Mouse (Mus musculus) skeletal muscle tissue, postnatal 0 days (tissue): ENCODE data around the gene Fkbp14. TPM values are rescaled to one million over a fixed set of nuclear protein-coding genes. Genes with fewer than 3 reads are reported as not detected.

ENCODE experiments used
- polyA plus RNA-seq: library from polyadenylated mRNA; unstranded; fragments of >200 nt; fragmentation: Nextera tagmentation; extraction: Ambion mirVana; gene quantifications from 2 replicates; pipeline ENCODE4 v1.2.1, GENCODE M21; 2015

Fkbp14 gene
- 17.1 and 25.0 TPM in 2 replicates for polyA plus RNA-seq

DNA sequence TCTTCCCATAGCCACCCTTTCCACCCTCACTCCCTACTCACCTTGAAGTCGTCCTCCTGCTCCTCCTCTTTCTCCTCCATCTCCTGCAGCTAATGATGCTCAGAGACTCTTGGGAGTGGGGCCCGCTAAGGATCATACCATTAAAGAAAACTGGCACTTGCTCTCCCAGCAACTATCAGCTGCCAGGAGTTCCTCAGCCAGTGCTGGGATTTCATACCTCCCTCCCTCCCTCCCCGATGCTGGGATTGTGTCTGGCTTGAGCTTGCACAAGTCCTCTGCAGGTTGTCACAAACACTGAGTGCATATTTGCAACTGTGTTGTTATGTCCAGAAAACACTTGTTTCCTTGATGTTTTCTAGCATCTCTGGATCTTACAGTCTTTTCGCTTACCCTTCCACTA, at the start of gene Fkbp14:
TSS of gene Fkbp14 (minus strand) at position 101 of the 400 bp plus-strand sequence.

DNA sequence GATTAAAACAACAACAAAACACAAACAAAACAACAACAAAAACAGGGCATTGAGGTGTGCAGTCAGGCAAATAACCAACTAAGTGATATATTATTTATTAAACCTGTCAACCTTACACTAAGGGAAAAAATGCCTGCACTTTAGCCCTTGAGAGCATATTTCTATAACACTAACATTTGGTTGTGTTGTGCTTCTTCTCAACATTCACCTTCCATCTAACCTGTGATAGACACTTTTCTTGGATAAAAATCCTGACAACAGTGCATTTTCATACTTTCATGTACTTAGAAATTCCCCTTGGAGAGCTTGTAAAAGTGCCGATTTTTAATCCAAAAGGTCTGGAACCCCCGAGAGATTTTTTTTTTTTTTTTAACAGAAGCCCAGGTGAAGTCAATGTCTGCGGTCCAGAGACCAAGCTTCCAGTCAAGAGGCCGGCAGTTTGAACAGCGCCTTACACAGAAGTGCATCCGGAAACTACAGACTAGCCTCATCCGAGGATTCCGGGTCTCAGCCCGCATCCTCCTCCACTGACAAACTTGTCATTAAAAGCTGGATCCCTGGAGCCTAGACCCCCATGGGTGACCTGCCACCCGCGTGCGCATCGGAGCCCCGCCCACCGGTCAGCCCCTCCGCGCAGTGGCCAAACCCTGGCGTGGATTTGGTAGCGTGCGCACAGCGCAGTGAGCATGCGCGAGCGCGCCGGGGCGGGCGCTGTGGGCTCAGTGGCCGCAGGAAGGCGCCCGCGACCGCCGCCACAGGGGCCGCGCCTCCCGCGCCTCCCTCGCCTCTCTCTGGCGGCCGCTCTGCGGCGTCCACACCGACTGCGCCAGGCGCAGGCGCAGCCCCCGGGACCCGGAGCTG, 2.4 kb downstream of the Fkbp14 start, which contains the start of gene Plekha8:
TSS of gene Plekha8 (plus strand) at position 643 of the 861 bp plus-strand sequence.

DNA sequence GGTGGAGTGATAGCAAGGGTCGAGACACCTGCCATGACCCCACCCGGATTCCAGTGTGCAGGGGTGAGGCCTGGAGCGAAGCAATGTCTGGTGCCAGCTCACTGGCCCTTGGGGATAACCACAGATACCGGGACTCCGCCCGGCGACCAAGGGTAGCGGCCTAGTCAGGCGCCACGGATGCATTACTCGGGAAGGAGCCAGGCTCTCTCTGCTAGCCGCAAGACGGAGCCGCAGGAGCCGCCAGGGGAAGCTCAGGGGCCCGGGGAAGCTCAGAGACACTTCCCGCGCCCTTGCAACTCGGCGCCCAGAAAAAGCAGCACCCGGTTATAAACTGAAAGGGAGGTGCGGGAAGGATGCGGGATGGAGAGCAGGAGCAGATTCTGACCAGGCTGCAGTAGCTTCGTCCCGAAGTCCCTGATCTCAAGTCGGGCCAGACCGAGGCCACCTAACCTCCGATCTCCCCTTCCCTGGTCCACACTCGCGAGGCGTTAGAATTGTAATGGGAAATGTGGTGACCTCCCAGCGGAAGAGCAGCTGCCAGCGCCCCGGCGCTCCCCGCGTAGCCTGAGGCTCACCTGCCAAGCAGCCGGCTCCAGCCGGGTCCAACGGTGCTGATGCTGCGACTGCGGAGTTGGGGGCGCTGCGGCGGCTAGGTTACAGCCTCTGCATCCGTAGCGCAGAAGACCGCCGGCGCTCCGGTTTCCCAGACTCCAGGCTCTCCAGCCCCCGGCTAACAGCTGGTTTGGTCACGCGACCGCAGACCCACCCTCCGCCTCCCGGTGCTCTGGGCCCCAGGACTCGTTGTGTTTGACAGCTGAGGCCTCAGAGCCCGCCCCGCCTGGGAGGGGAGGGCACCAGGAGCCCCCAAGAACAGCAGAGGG, 31.2 kb downstream of the Fkbp14 start, which contains the start of gene Scrn1:
TSS of gene Scrn1 (minus strand) at position 825 of the 881 bp plus-strand sequence.

Other genes with a start within 250 kb of the Fkbp14 start
- 0.84 and 1.0 TPM in 2 replicates for gene Wipf3, start 167.7 kb downstream of the Fkbp14 start, polyA plus RNA-seq
- 3.4 and 4.2 TPM in 2 replicates for gene Scrn1, start 30.8 kb downstream of the Fkbp14 start, polyA plus RNA-seq
- 2.0 and 2.4 TPM in 2 replicates for gene Plekha8, start 2.2 kb downstream of the Fkbp14 start, polyA plus RNA-seq
- gene Mturn, start 84.3 kb upstream of the Fkbp14 start, polyA plus RNA-seq, result 4.0 and 5.8 TPM in 2 replicates
- gene Znrf2, start 219.6 kb upstream of the Fkbp14 start, polyA plus RNA-seq, result 1.5 and 1.9 TPM in 2 replicates